Mouse (Mus musculus) urinary bladder, postnatal 0 days (tissue): ENCODE results near the gene Uevld. TPM values are rescaled to one million over a fixed set of nuclear protein-coding genes. Genes with fewer than 3 reads are reported as not detected.

Experiments
- polyA plus RNA-seq: library from polyadenylated mRNA; unstranded; fragments of >200 nt; fragmentation: Nextera tagmentation; extraction: Ambion mirVana; gene quantifications from 2 replicates; pipeline ENCODE4 v1.2.1, GENCODE M21; 2015

Uevld gene
- polyA plus RNA-seq: 6.6 and 7.9 TPM in 2 replicates

DNA sequence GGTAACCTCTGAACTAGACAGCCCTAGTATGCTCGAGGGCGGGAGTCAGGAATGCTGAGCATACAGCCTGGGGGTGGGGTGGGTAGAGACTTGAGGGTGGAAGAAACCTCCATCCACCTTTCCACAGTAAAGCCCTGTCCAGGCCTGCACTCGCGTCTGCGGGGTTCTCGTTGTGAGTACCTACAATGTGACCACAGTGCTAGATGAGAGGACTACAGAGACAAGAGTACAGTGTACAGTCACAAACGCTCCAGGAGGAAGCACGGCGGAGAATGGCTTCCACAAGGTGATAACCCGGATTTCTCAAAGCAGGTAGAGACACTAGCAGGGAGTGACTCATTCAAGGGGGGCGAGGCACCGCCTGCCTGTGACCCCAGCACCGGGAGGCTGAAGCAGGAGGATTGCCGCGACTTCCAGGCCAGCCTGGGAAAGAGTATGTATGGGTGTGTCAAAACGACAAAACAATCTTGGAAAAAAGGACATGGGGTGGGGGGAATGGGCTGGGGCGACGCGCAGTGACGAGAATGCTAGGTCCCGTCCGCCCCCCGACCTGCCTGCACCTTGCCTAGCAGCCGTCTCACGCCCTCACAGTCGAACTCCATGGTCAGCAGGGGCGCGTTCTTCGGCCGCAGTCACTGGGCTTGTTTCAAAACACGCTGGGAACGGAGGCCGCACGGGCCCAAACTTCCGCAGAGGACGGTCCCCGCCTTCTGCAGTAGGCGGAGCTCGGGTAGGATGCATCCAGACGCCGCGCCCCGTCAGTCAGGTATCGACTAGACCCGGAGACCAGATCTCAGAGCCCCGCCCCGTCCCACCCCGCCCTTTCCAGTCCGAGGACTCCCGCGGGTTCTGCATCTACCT, at the start of gene Uevld:
Uevld (minus strand) TSS at position 697 of the 861 bp plus-strand sequence.

DNA sequence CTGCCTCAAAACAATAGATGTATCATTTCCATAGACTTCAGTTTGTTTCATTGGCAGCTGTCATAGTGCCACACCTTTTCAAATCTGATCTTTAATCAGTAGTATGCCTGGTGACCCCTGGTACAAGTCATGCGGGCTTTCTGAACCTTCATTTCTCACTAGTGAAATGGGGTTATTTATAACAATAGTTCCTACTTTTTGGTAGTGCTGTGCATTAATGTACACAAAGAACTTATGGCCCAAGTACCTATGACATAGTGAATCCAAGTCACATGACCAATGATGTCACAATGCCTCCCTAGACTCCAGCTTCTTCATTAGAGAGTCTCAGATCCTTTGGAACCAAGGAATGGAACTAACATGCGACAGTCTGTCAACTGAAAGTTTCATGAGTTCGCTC, 25.0 kb upstream of the Uevld start, which contains the start of gene Gm9999:
Gm9999 (plus strand) TSS at position 301 of the 400 bp plus-strand sequence.

DNA sequence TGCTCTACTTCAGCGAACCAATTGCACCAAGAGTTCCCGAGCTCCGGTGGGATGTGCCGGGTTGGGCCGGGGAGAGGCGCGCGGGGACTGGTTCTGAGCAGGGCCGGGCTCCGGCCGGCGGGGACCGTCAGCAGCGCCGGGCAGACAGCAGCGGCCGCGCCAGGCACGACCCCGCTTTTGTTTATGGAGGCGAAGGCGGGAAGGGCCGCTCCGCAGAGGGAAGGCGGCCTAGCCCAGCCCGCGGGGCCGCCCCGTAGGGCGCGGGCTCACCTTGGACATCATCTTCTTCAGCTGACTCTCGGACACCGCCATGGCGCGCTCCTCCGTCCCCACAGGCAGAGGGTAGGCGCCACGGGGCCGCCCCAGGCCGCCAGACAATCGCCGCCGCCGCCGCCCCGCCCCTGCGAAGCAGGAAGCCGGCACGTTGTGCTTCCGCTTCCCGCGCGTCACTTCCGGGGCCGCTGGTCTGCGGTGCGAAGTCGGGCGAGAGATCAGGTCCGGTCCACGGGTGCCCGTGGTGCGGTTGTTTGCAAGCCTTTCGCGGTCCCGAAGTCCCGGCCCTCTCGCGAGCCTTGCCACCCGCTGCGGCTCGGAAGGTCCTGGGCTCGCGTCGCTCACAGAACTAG, 38.7 kb downstream of the Uevld start, which contains the start of gene Tsg101:
Tsg101 (minus strand) TSS at position 419 of the 626 bp plus-strand sequence.

Other genes with a start within 250 kb of the Uevld start
- 11.8 and 13.0 TPM in 2 replicates for gene Saal1, start 247.8 kb downstream of the Uevld start, polyA plus RNA-seq
- gene Saa3, start 242.8 kb downstream of the Uevld start, polyA plus RNA-seq: 3.6 and 49.8 TPM in 2 replicates
- gene Saa4, start 225.9 kb downstream of the Uevld start, polyA plus RNA-seq: not detected in 2 replicates
- not detected in 2 replicates for gene Saa1, start 215.5 kb downstream of the Uevld start, polyA plus RNA-seq
- gene Saa2, start 206.7 kb downstream of the Uevld start, polyA plus RNA-seq: not detected in 2 replicates
- gene Hps5, start 162.5 kb downstream of the Uevld start, polyA plus RNA-seq: 6.7 and 7.4 TPM in 2 replicates
- 35.1 and 38.9 TPM in 2 replicates for gene Gtf2h1, start 162.4 kb downstream of the Uevld start, polyA plus RNA-seq
- 1,169 and 1,232 TPM in 2 replicates for gene Ldha, start 117.1 kb downstream of the Uevld start, polyA plus RNA-seq
- not detected in 2 replicates for gene Ldhc, start 97.3 kb downstream of the Uevld start, polyA plus RNA-seq
- 95.5 and 110 TPM in 2 replicates for gene Tsg101, start 38.6 kb downstream of the Uevld start, polyA plus RNA-seq
- not detected in 2 replicates for gene Gm9999, start 25.1 kb upstream of the Uevld start, polyA plus RNA-seq
- gene Spty2d1, start 49.9 kb upstream of the Uevld start, polyA plus RNA-seq: 11.7 and 13.7 TPM in 2 replicates
- 11.2 and 20.1 TPM in 2 replicates for gene Tmem86a, start 92.1 kb upstream of the Uevld start, polyA plus RNA-seq
- gene Ptpn5, start 175.2 kb upstream of the Uevld start, polyA plus RNA-seq: not detected in 2 replicates
- gene Mrgpra6, start 246.4 kb upstream of the Uevld start, polyA plus RNA-seq: not detected in 2 replicates